Mouse (Mus musculus): ENCODE results near the gene Arl8b. TPM values are rescaled to one million over a fixed set of nuclear protein-coding genes. Genes with fewer than 3 reads are reported as not detected.
"Not testable (repeated sequence)": the region's sequence is repeated elsewhere in the genome, so short reads cannot be mapped to it uniquely, and the experiment has no call there.

Arl8b gene
- polyA plus RNA-seq, 1 experiment from 2014 or later = 124 TPM

DNA sequence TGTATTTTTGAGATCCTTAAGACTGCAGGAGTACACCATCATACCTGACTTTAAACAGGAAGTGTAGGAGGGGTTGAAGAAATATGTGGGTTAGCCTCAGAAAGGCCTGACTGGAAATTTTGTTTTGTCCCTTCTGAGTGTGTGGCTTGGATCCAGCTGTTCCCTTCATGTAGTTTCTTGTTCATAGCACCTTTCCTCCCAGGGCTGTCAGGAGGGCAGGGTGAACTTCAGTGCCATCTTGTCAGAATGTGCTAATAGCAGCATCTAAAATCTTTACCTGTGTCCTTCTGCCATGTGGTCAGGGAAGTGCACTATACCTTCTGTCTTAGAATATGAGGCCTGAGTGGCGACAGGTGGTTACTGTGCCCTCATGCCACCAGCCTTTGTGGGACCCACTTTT is 78.3 kb downstream of the Arl8b start:
- Histone ChIP-seq H3K27ac (no peak overlapping the region), H3K36me3 (replicated peaks; ENCODE audit: control insufficient read depth, insufficient read depth) (peaks cover 9% of the 10 kb centered on the region), H3K27me3 (ENCODE audit: control insufficient read depth, insufficient read depth, low read length) (no peaks in the 10 kb centered on the region), H3K4me1 (replicated peaks; ENCODE audit: control insufficient read depth, insufficient read depth, low read length) (no peaks in the 10 kb centered on the region), H3K4me3 (replicated peaks; ENCODE audit: low read length) (no peak overlapping the region), H3K4me2 (replicated peaks) (no peak overlapping the region), H3K9ac (no peak overlapping the region), H3K9me3 (ENCODE audit: control insufficient read depth, low read length) (peaks cover 11% of the 10 kb centered on the region; the same call in 1 of the 2 replicates)
- no peak for ATAC-seq (ENCODE audit: low FRiP score)
- DNase-seq (ENCODE audit: low spot score) = no peak
- WGBS = 92% methylated on average over 1 of the region's 1 CpGs

GRCm38 (mm10) chr6:108862548-108862947 is 79.6 kb downstream of the Arl8b start:
- Histone ChIP-seq H3K4me3 (replicated peaks; ENCODE audit: low read length) (no peak overlapping the region), H3K27me3 (ENCODE audit: control insufficient read depth, insufficient read depth, low read length) (no peaks in the 10 kb centered on the region), H3K4me2 (replicated peaks) (no peak overlapping the region), H3K27ac (no peak overlapping the region), H3K4me1 (replicated peaks; ENCODE audit: control insufficient read depth, insufficient read depth, low read length) (no peaks in the 10 kb centered on the region), H3K9me3 (ENCODE audit: control insufficient read depth, low read length) (peaks cover 11% of the 10 kb centered on the region; the same call in 1 of the 2 replicates), H3K9ac (no peak overlapping the region), H3K36me3 (replicated peaks; ENCODE audit: control insufficient read depth, insufficient read depth) (peaks cover under 1% of the 10 kb centered on the region; the same call in 1 of the 2 replicates)
- ATAC-seq (ENCODE audit: low FRiP score) (no peak), DNase-seq (ENCODE audit: low spot score) (no peak)
- WGBS = 84% methylated on average over 2 of the region's 2 CpGs

- no peak overlapping the region for H3K4me3 ChIP-seq (replicated peaks; ENCODE audit: low read length)
- WGBS = 82% methylated on average over 5 of the region's 5 CpGs
- no peak overlapping the region for H3K27ac ChIP-seq
- H3K4me1 ChIP-seq (replicated peaks; ENCODE audit: control insufficient read depth, insufficient read depth, low read length) = no peaks in the 10 kb centered on the region
- no peak overlapping the region for H3K9ac ChIP-seq
- no peak for ATAC-seq (ENCODE audit: low FRiP score)
- peaks cover 11% of the 10 kb centered on the region; the same call in 1 of the 2 replicates for H3K9me3 ChIP-seq (ENCODE audit: control insufficient read depth, low read length)
- no peaks in the 10 kb centered on the region for H3K27me3 ChIP-seq (ENCODE audit: control insufficient read depth, insufficient read depth, low read length)
- no peak for DNase-seq (ENCODE audit: low spot score)
- H3K36me3 ChIP-seq (replicated peaks; ENCODE audit: control insufficient read depth, insufficient read depth) = no peaks in the 10 kb centered on the region
- no peak overlapping the region for H3K4me2 ChIP-seq (replicated peaks)
These were observed 83.4 kb downstream of the Arl8b start for GRCm38 (mm10) chr6:108866317-108866716.

- DNase-seq (ENCODE audit: low spot score); H3K36me3 ChIP-seq (replicated peaks; ENCODE audit: control insufficient read depth, insufficient read depth); H3K27me3 ChIP-seq (ENCODE audit: control insufficient read depth, insufficient read depth, low read length); H3K4me3 ChIP-seq (replicated peaks; ENCODE audit: low read length); H3K4me1 ChIP-seq (replicated peaks; ENCODE audit: control insufficient read depth, insufficient read depth, low read length); H3K9ac ChIP-seq; H3K27ac ChIP-seq; H3K9me3 ChIP-seq (ENCODE audit: control insufficient read depth, low read length); H3K4me2 ChIP-seq (replicated peaks); ATAC-seq (ENCODE audit: low FRiP score): not testable (repeated sequence)
- WGBS = 55% methylated on average over 2 of the region's 2 CpGs
These were observed 86.1 kb downstream of the Arl8b start for GRCm38 (mm10) chr6:108869031-108869430.

- no peaks in the 10 kb centered on the region for H3K9me3 ChIP-seq (ENCODE audit: control insufficient read depth, low read length)
- H3K27me3 ChIP-seq (ENCODE audit: control insufficient read depth, insufficient read depth, low read length) = no peaks in the 10 kb centered on the region
- no peaks in the 10 kb centered on the region for H3K4me1 ChIP-seq (replicated peaks; ENCODE audit: control insufficient read depth, insufficient read depth, low read length)
- H3K9ac ChIP-seq = no peak overlapping the region
- ATAC-seq (ENCODE audit: low FRiP score) = no peak
- DNase-seq (ENCODE audit: low spot score) = no peak
- H3K4me2 ChIP-seq (replicated peaks) = no peak overlapping the region
- H3K4me3 ChIP-seq (replicated peaks; ENCODE audit: low read length) = no peak overlapping the region
- H3K36me3 ChIP-seq (replicated peaks; ENCODE audit: control insufficient read depth, insufficient read depth) = no peaks in the 10 kb centered on the region
- H3K27ac ChIP-seq = no peak overlapping the region
- 96% methylated on average over 2 of the region's 2 CpGs for WGBS
These were observed 87.5 kb downstream of the Arl8b start for GRCm38 (mm10) chr6:108870421-108870820.

DNA sequence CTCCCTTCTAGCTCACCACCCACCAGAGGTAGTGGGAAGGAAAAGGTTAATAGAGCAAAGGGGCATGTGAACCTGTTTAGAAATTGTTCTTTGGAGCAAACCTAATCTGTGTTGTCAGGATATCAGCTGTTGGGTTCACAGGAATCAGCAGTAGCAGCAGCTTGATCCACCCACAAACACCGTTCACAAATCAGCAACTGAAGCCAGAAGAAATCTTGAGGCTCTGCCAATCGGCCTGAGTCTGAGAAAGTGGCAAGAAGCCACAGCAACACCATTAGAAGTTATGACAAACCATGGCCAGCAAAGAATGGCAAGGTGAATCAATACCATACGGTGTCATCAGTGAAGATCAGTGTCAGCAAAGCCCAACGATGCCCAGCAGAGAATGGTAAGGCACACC is 88.4 kb downstream of the Arl8b start:
- 93% methylated on average over 4 of the region's 4 CpGs for WGBS
- Histone ChIP-seq H3K27me3 (ENCODE audit: control insufficient read depth, insufficient read depth, low read length) (no peaks in the 10 kb centered on the region), H3K36me3 (replicated peaks; ENCODE audit: control insufficient read depth, insufficient read depth) (no peaks in the 10 kb centered on the region), H3K4me1 (replicated peaks; ENCODE audit: control insufficient read depth, insufficient read depth, low read length) (0 out of 2 replicates have a peak, but pooled peaks cover 4% of the 10 kb centered on the region), H3K4me3 (replicated peaks; ENCODE audit: low read length) (no peak overlapping the region), H3K9me3 (ENCODE audit: control insufficient read depth, low read length) (no peaks in the 10 kb centered on the region), H3K9ac (no peak overlapping the region), H3K4me2 (replicated peaks) (no peak overlapping the region), H3K27ac (no peak overlapping the region)
- ATAC-seq (ENCODE audit: low FRiP score) = no peak
- no peak for DNase-seq (ENCODE audit: low spot score)

Other genes with a start within 250 kb of the Arl8b start
- gene Bhlhe40, start 122.5 kb upstream of the Arl8b start, polyA plus RNA-seq (2014; fragmentation: Nextera tagmentation; extraction: Ambion mirVana) = 4.8 and 5.8 TPM in 2 replicates
- 8.9 and 9.7 TPM in 2 replicates for gene Edem1, start 45.5 kb downstream of the Arl8b start, polyA plus RNA-seq (2014; fragmentation: Nextera tagmentation; extraction: Ambion mirVana)